ENCODE assay signal across 7 mouse cellular contexts in genomic region chr8:8994008-8994407, GRCm38 (mm10).
DNase-seq lines count a peak whose midpoint lies in the region; ATAC-seq and TF ChIP-seq lines count a peak whose summit lies in the region.

No protein-coding gene starts in this region.

- H3K27me3 ChIP-seq in lung, embryonic 14.5 days (ENCODE audit: insufficient read depth, low read length) = no peaks in the 10 kb centered on the region
- no peaks in the 10 kb centered on the region for H3K27me3 ChIP-seq in limb, embryonic 10.5 days (ENCODE audit: low read depth, poor library complexity, severe bottlenecking)
- H3K27me3 ChIP-seq in stomach, embryonic 15.5 days (replicated peaks) = no peaks in the 10 kb centered on the region

- peak overlapping the region; percentile 77; the same call in 1 of the 2 replicates for H3K27ac ChIP-seq in lung, embryonic 14.5 days (ENCODE audit: low read depth)
- peak overlapping the region; percentile 90 for H3K27ac ChIP-seq in limb, embryonic 10.5 days
- peak overlapping the region; percentile 33; the same call in 1 of the 2 replicates for H3K27ac ChIP-seq in stomach, embryonic 15.5 days

- WGBS in lung, embryonic 14.5 days = 34% methylated on average over 7 of the region's 7 CpGs
- 41% methylated on average over 7 of the region's 7 CpGs for WGBS in limb, embryonic 10.5 days
- WGBS in stomach, embryonic 15.5 days = 32% methylated on average over 7 of the region's 7 CpGs

- no peak overlapping the region for H3K4me3 ChIP-seq in lung, embryonic 14.5 days (ENCODE audit: low read depth, low read length)
- H3K4me3 ChIP-seq in limb, embryonic 10.5 days = peak overlapping the region; percentile 47
- H3K4me3 ChIP-seq in stomach, embryonic 15.5 days (replicated peaks) = no peak overlapping the region

- TF ChIP-seq CTCF in lung, embryonic 14.5 days (IDR thresholded peaks at IDR 0.05; ENCODE audit: low read depth) = no peak

- H3K36me3 ChIP-seq in lung, embryonic 14.5 days (ENCODE audit: insufficient read depth) = no peaks in the 10 kb centered on the region
- H3K36me3 ChIP-seq in limb, embryonic 10.5 days = no peaks in the 10 kb centered on the region
- no peaks in the 10 kb centered on the region for H3K36me3 ChIP-seq in stomach, embryonic 15.5 days

- peak; percentile 23 for DNase-seq in lung, embryonic 14.5 days
- no peak for DNase-seq in lung, postnatal 25 days (ENCODE audit: low spot score)
- DNase-seq in frontal cortex, postnatal 14 days (ENCODE audit: low spot score in 2 of 2) = peak; percentile 21 to 40
- DNase-seq in limb, embryonic 10.5 days (ENCODE audit: low spot score) = no peak
- DNase-seq in gastrocnemius, adult 18-20 months (ENCODE audit: low spot score) = no peak

- peak overlapping the region; percentile 64; the same call in 1 of the 2 replicates for H3K4me2 ChIP-seq in lung, embryonic 14.5 days
- no peak overlapping the region; the same call in 1 of the 2 replicates for H3K4me2 ChIP-seq in stomach, embryonic 15.5 days

- ATAC-seq in lung, embryonic 14.5 days (ENCODE audit: insufficient read depth) = no peak; the same call in 1 of the 2 replicates
- ATAC-seq in stomach, embryonic 15.5 days (ENCODE audit: insufficient read depth, low FRiP score, low read depth) = no peak
- no peak for ATAC-seq in cerebellum, adult (ENCODE audit: insufficient number of reproducible peaks, low FRiP score, low TSS enrichment)

- H3K9ac ChIP-seq in lung, embryonic 14.5 days = no peak overlapping the region
- no peak overlapping the region for H3K9ac ChIP-seq in stomach, embryonic 15.5 days

- peaks cover 32% of the 10 kb centered on the region for H3K4me1 ChIP-seq in lung, embryonic 14.5 days (ENCODE audit: insufficient read depth)
- H3K4me1 ChIP-seq in limb, embryonic 10.5 days = peaks cover 50% of the 10 kb centered on the region
- peaks cover 11% of the 10 kb centered on the region for H3K4me1 ChIP-seq in stomach, embryonic 15.5 days

- no peaks in the 10 kb centered on the region for H3K9me3 ChIP-seq in lung, embryonic 14.5 days (ENCODE audit: low read depth, low read length)
- no peaks in the 10 kb centered on the region for H3K9me3 ChIP-seq in limb, embryonic 10.5 days (replicated peaks)
- H3K9me3 ChIP-seq in stomach, embryonic 15.5 days = no peaks in the 10 kb centered on the region

Comparison
In these comparisons a context has a peak if more than half of its experiments do, and no peak if none do; other contexts are left out.
1. DNase-seq: peak in lung, embryonic 14.5 days (single experiment) and frontal cortex, postnatal 14 days (2 of 2); none in lung, postnatal 25 days (single experiment), limb, embryonic 10.5 days (single experiment) and gastrocnemius, adult 18-20 months (single experiment).
2. H3K27ac ChIP-seq: peak in every context shown above with its lines; median percentile 90 in limb, embryonic 10.5 days; 77 in lung, embryonic 14.5 days; 33 in stomach, embryonic 15.5 days.